Mouse (Mus musculus): ENCODE results near the gene B9d1.

B9d1 gene

GRCm38 (mm10) chr11:61545586-61545985 is 40.6 kb downstream of the B9d1 start:
- DNase-seq, result no peak

GRCm38 (mm10) chr11:61546452-61546851 is 41.5 kb downstream of the B9d1 start:
- DNase-seq, result no peak

- DNase-seq, result no peak
These were observed 42.8 kb downstream of the B9d1 start for GRCm38 (mm10) chr11:61547710-61548109.

- DNase-seq, result peak; percentile 63
These were observed 45.7 kb downstream of the B9d1 start for GRCm38 (mm10) chr11:61550631-61551030.

DNA sequence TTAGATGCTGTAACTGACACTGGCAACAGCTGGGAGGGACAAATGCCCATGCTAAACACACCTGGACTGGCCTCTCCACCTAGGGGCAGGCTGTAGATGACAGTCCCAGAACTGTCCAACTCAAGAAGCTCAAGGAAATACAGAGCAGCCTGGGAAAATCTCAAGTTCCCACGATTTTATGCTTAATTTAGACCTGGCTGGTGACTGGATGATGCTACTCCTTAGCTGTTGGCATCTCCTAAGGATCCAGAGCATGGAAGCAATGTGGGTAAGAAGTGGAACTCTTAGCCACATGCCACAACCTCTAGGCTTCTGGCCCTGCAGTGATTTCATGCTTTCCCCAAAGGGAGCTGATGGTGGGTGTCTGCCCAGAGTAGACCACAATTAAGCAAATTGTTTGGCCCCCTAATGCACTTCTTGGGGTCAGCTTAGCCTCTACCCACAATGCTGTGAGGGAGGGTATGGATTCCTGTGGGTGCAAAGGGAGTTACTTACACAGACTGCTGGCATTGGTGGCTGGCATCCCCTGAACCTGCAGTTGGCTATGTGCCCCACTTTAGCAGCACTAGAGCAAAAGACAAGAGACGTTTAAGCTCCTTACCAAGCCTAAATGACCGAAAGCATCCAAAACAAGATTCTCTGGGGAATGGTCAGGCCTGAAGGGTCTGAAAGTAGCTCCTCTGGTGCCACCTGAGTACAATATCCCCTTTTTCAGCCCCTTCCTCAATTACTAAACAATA is 48.2 kb downstream of the B9d1 start:
- peak; percentile 78 for DNase-seq

DNA sequence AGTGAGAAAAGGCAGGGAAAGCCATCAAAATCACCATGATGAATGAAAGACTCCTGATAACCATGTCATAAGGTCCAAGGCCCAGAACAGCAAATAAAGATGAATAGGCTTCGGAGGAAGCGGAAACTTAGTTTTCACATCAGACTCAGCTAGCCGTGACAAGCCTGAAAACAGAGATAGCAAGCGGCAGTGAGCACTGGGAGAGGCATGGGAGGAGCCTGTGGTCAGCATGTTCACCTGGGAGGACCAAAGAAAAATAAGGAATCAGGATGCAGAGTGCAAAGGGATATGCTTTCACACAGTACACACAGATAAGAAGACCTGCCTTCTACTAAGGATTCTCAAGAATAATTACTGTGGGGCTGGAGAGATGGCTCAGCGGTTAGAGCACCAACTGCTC is 54.6 kb downstream of the B9d1 start:
- no peak for DNase-seq

GRCm38 (mm10) chr11:61562421-61562820 is 57.5 kb downstream of the B9d1 start:
- peak; percentile 80 for DNase-seq

All from cerebellum, adult 9-11 months (tissue).